Mouse (Mus musculus): ENCODE measurements around the gene Phactr2.

DNA sequence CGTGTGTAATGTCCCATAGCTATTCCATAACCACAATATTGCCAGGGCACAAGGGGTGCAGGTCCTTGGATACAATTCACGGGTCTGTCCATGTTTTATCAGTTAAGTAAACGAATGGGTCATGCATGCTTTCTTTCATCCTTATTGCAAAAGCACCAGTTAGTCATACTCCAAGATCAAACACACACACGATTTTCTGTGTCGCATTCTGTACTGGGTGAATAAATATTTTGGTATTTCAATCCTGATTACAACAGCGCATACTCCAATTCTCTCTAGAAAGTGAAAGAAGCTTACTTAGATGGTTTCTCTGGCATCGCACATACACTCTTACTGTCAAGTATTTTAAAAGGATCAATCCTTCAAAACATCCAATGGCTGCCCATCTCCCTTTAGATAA is 203.9 kb downstream of the Phactr2 start:
- TF ChIP-seq CTCF (IDR thresholded peaks at IDR 0.05; ENCODE audit: extremely low read depth, insufficient read depth, insufficient read length, insufficient replicate concordance), result no peak
- no peak for TF ChIP-seq POLR2A (IDR thresholded peaks at IDR 0.05; ENCODE audit: low read depth, low read length)
